Mouse (Mus musculus) MEL (cell line): ENCODE data around the gene Manba.
A peak's percentile ranks its signal among the peaks of the same experiment; 100 is the strongest.

ENCODE experiments used
- CHD2 ChIP-seq: IDR thresholded peaks from 2 replicates; pipeline ENCODE4 v1.6.1; 2011; ENCODE audit warnings: low read length, improper control_type of control experiment
- CTCF ChIP-seq, 3 experiments: IDR thresholded peaks in 2 of 3; conservative IDR thresholded peaks in 1 of 3; 2 replicates each; pipeline ENCODE4 v1.5.1; 2011 to 2012; ENCODE audit warnings: low read length in 3 of 3, low read depth in 2 of 3, mild to moderate bottlenecking in 2 of 3, improper control_type of control experiment in 1 of 3, inconsistent platforms in 1 of 3, mixed read lengths in 1 of 3, moderate library complexity in 1 of 3; ENCODE audit not compliant: control insufficient read depth in 1 of 3, insufficient read depth in 1 of 3, poor library complexity in 1 of 3, severe bottlenecking in 1 of 3
- E2F4 ChIP-seq: IDR thresholded peaks from 2 replicates; pipeline ENCODE4 v1.6.1; 2011; ENCODE audit warnings: low read depth, low read length, improper control_type of control experiment, borderline replicate concordance
- EP300 ChIP-seq, 2 experiments: IDR thresholded peaks; 2 replicates each; pipeline ENCODE4 v1.6.1; 2011; ENCODE audit warnings: improper control_type of control experiment in 2 of 2, low read length in 2 of 2, low read depth in 1 of 2, mild to moderate bottlenecking in 1 of 2
- GATA1 ChIP-seq: IDR thresholded peaks from 2 replicates; pipeline ENCODE4 v1.6.1; 2011; ENCODE audit warnings: low read depth, low read length, improper control_type of control experiment
- JUND ChIP-seq: IDR thresholded peaks from 2 replicates; pipeline ENCODE4 v1.6.1; 2011; ENCODE audit warnings: low read depth, mild to moderate bottlenecking, improper control_type of control experiment, low read length
- KAT2A ChIP-seq: conservative IDR thresholded peaks from 2 replicates; pipeline ENCODE4 v1.6.1; 2012; ENCODE audit warnings: low read depth, low read length, improper control_type of control experiment, inconsistent platforms
- MYC ChIP-seq: IDR thresholded peaks from 2 replicates; pipeline ENCODE4 v1.6.1; 2011; ENCODE audit warnings: low read depth, mild to moderate bottlenecking, low read length, improper control_type of control experiment, moderate library complexity
- POLR2A ChIP-seq, 2 experiments: IDR thresholded peaks; 2 replicates each; pipeline ENCODE4 v1.6.1; 2011 to 2012; ENCODE audit warnings: low read length in 2 of 2, mild to moderate bottlenecking in 2 of 2, control low read depth in 1 of 2, improper control_type of control experiment in 1 of 2, low read depth in 1 of 2, moderate library complexity in 1 of 2; ENCODE audit not compliant: control insufficient read depth in 1 of 2, insufficient read depth in 1 of 2, poor library complexity in 1 of 2
- POLR2AphosphoS5 ChIP-seq: IDR thresholded peaks from 2 replicates; pipeline ENCODE4 v1.6.1; 2012; ENCODE audit warnings: low read depth, borderline replicate concordance, mild to moderate bottlenecking, inconsistent platforms, low read length, moderate library complexity, mixed read lengths
- SIN3A ChIP-seq: IDR thresholded peaks from 2 replicates; pipeline ENCODE4 v1.6.1; 2012; ENCODE audit warnings: low read length, improper control_type of control experiment, inconsistent platforms
- USF2 ChIP-seq, 2 experiments: IDR thresholded peaks; 2 replicates each; pipeline ENCODE4 v1.6.1; 2011 to 2012; ENCODE audit warnings: improper control_type of control experiment in 2 of 2, low read length in 2 of 2, borderline replicate concordance in 1 of 2, inconsistent platforms in 1 of 2, low read depth in 1 of 2, mild to moderate bottlenecking in 1 of 2; ENCODE audit not compliant: insufficient read depth in 1 of 2
- ZMIZ1 ChIP-seq: IDR thresholded peaks from 2 replicates; pipeline ENCODE4 v1.6.1; 2012; ENCODE audit warnings: low read depth, mild to moderate bottlenecking, inconsistent platforms, low read length, improper control_type of control experiment, moderate library complexity

- TF ChIP-seq ZMIZ1, result no peak
- no peak for TF ChIP-seq CTCF (IDR thresholded peaks at IDR 0.05 in 2 of 3, conservative IDR thresholded peaks at IDR 0.05 in 1 of 3; ENCODE audit: control insufficient read depth in 1 of 3, insufficient read depth in 1 of 3, low read depth in 2 of 3, low read length in 3 of 3, poor library complexity in 1 of 3, severe bottlenecking in 1 of 3)
- TF ChIP-seq SIN3A, result no peak
- TF ChIP-seq EP300 (IDR thresholded peaks at IDR 0.05; ENCODE audit: low read depth in 1 of 2, low read length in 2 of 2), result no peak
- TF ChIP-seq MYC, result no peak
- peak; percentile 81 for TF ChIP-seq JUND
- no peak for TF ChIP-seq POLR2AphosphoS5
- TF ChIP-seq POLR2A (IDR thresholded peaks at IDR 0.05; ENCODE audit: control insufficient read depth in 1 of 2, insufficient read depth in 1 of 2, low read depth in 1 of 2, low read length in 2 of 2, poor library complexity in 1 of 2), result no peak
- no peak for TF ChIP-seq GATA1
- no peak for TF ChIP-seq CHD2
- no peak for TF ChIP-seq KAT2A
- TF ChIP-seq E2F4, result no peak
- TF ChIP-seq USF2 (IDR thresholded peaks at IDR 0.05; ENCODE audit: borderline replicate concordance in 1 of 2, insufficient read depth in 1 of 2, low read depth in 1 of 2, low read length in 2 of 2), result no peak
These were observed 15.4 kb upstream of the Manba start for GRCm38 (mm10) chr3:135469974-135470373.
